Mouse (Mus musculus) gastrocnemius, adult 2 months (tissue): ENCODE results near the gene Ccnd1. TPM values are rescaled to one million over a fixed set of nuclear protein-coding genes. Genes with fewer than 3 reads are reported as not detected.

Source experiments
- DNase-seq: peaks from one replicate; pipeline ENCODE4 v3.0.0; 2022
- H3K27ac ChIP-seq: fragments of 200-600 bp; 2 replicates; pipeline ENCODE4 v1.8.1; 2022; ENCODE audit warnings: mild to moderate bottlenecking
- H3K4me3 ChIP-seq: fragments of 200-600 bp; 2 replicates; pipeline ENCODE4 v1.8.1; 2022; ENCODE audit warnings: mild to moderate bottlenecking, moderate library complexity
- CTCF ChIP-seq: fragments of 200-600 bp; IDR thresholded peaks from 2 replicates; pipeline ENCODE4 v1.8.1; 2022; ENCODE audit warnings: antibody characterized with exemption, mild to moderate bottlenecking, moderate library complexity
- intact Hi-C: fragments of 180-260 bp; cut with DNase I; formaldehyde crosslinking; loops from one replicate; pipeline ENCODE4 v1.15.1; 2025
- total RNA-seq, 2 experiments: library from RNA; stranded (reverse); gene quantifications; 2 replicates each; pipeline ENCODE4 v1.2.3; 2021

The Ccnd1 gene
- total RNA-seq, 2 experiments from 2014 or later, result 1.6 to 5.2 TPM

- Histone ChIP-seq H3K27ac (no peak overlapping the region), H3K4me3 (no peak overlapping the region)
- DNase-seq, result no peak
- intact Hi-C loops, result loop anchor here (5.0 kb wide), 1 partner anchor 256 kb away; no protein-coding TSS in a partner anchor
- no peak for TF ChIP-seq CTCF
These were observed 3.3 kb downstream of the Ccnd1 start for GRCm38 (mm10) chr7:144936311-144936880.

- intact Hi-C loops, result loop anchor here (5.0 kb wide), 1 partner anchor 257 kb away; no protein-coding TSS in a partner anchor
These were observed 4.2 kb downstream of the Ccnd1 start for GRCm38 (mm10) chr7:144935563-144935962.

GRCm38 (mm10) chr7:144934901-144935300 lies 4.8 kb downstream of the Ccnd1 start:
- intact Hi-C loops, result loop anchor here (5.0 kb wide), 1 partner anchor 257 kb away; no protein-coding TSS in a partner anchor
- TF ChIP-seq CTCF, result no peak
- H3K4me3 ChIP-seq, result no peak overlapping the region
- peak overlapping the region; percentile 25; the same call in 1 of the 2 replicates for H3K27ac ChIP-seq
- peak; percentile 73 for DNase-seq

More at GRCm38 (mm10) chr7:144935563-144935962, 4.2 kb downstream of the Ccnd1 start:
- Histone ChIP-seq H3K4me3 (no peak overlapping the region), H3K27ac (no peak overlapping the region)
- peak; percentile 30 for DNase-seq
- TF ChIP-seq CTCF, result peak; percentile 45

- no peak overlapping the region for H3K27ac ChIP-seq
- intact Hi-C loops, result no loop called here
- H3K4me3 ChIP-seq, result no peak overlapping the region
- no peak for TF ChIP-seq CTCF
- DNase-seq, result no peak
These were observed 5.9 kb downstream of the Ccnd1 start for GRCm38 (mm10) chr7:144933796-144934195.

DNA sequence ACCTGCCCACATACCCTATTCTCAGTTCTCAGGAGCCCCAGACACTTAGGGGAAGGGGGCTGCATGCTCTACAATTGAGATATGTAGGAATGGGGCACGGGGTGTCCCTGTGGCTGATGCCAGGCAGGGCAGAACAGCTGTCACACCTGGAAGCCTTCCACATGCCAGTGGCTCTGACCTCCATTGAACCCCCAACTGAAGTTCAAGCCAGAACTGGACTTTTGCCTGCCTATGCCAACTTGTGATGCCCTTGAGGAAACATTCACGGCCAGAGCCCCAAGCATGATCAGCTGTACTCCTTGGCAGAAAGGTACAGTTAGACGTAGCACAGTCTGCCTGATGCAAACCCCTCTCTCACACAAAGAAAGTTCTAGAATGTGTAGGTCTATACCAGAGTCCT lies 6.4 kb downstream of the Ccnd1 start:
- TF ChIP-seq CTCF, result no peak
- intact Hi-C loops, result no loop called here
- DNase-seq, result peak; percentile 59
- Histone ChIP-seq H3K4me3 (no peak overlapping the region), H3K27ac (no peak overlapping the region)

DNA sequence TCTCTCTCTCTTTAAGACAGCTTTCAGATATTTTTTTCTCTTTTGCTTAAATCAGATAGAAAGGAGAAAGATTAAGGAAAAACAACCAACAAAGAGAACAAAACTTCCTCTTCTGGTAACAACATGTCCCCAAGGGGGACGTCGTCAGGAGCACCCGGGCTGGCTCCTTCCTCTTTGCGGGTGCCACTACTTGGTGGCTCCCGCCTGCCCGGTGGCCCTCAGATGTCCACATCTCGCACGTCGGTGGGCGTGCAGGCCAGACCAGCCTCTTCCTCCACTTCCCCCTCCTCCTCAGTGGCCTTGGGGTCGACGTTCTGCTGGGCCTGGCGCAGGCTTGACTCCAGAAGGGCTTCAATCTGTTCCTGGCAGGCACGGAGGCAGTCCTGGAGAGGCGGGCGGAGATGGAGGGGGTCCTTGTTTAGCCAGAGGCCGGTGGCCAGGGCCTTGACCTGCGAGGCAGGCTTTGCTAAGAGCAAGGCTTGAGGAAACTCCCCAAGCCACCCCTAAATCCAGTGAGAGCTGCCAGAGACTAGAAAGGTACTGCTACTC lies 7.3 kb downstream of the Ccnd1 start:
- peak; percentile 31 for DNase-seq
- no peak for TF ChIP-seq CTCF
- Histone ChIP-seq H3K4me3 (no peak overlapping the region), H3K27ac (peak overlapping the region; percentile 31)
- intact Hi-C loops, result no loop called here

- intact Hi-C loops, result no loop called here
- no peak overlapping the region for H3K27ac ChIP-seq
- peak; percentile 61 for TF ChIP-seq CTCF
These were observed 7.9 kb downstream of the Ccnd1 start for GRCm38 (mm10) chr7:144931778-144932177.

DNA sequence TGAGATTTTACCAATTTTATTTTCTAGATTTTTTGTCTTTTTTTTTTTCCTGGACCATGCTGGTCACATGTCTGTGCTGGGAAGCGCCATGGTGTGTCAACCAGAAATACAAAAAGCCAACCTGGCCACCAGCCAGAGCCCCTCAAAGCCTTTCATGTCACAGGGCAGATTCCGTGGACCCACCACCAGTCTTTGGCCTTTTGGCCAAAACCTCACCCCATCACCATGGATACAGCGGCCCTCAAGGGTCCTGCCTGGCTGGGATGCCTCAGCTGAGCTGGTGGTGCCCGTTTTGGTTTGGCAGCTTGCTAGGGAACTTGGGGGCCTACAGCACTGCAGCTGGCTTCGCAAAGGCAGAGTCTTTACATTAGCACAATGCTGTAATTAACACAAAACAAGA lies 9.8 kb downstream of the Ccnd1 start:
- Histone ChIP-seq H3K4me3 (no peak overlapping the region), H3K27ac (no peak overlapping the region)
- intact Hi-C loops, result no loop called here
- no peak for TF ChIP-seq CTCF
- DNase-seq, result no peak

More at GRCm38 (mm10) chr7:144931778-144932177, 7.9 kb downstream of the Ccnd1 start:
- peak; percentile 44 for DNase-seq
- H3K4me3 ChIP-seq, result no peak overlapping the region

GRCm38 (mm10) chr7:144929506-144929905 lies 10.2 kb downstream of the Ccnd1 start:
- intact Hi-C loops, result no loop called here
- no peak overlapping the region for H3K4me3 ChIP-seq
- DNase-seq, result no peak
- no peak overlapping the region for H3K27ac ChIP-seq
- TF ChIP-seq CTCF, result no peak

DNA sequence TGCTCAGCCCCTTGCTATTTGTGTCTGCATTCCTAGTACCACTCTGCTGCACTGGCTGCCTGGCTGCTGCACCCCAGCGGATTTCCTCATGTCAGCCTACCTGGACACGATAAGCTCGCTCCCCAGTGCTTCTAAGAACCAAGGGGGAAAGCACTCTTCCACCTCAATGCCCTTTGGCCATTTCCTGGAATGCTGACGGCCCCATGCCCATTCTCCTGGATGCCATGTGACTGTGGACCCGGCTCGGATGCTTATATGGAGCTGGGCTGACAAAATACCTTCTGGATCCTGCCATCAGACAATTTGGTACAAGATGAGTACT lies 10.9 kb downstream of the Ccnd1 start:
- no peak for DNase-seq
- intact Hi-C loops, result no loop called here
- Histone ChIP-seq H3K27ac (no peak overlapping the region), H3K4me3 (no peak overlapping the region)
- TF ChIP-seq CTCF, result no peak

- no peak for TF ChIP-seq CTCF
- Histone ChIP-seq H3K4me3 (no peak overlapping the region), H3K27ac (peak overlapping the region; percentile 57)
- DNase-seq, result no peak
- intact Hi-C loops, result no loop called here
These were observed 11.5 kb downstream of the Ccnd1 start for GRCm38 (mm10) chr7:144928009-144928888.

DNA sequence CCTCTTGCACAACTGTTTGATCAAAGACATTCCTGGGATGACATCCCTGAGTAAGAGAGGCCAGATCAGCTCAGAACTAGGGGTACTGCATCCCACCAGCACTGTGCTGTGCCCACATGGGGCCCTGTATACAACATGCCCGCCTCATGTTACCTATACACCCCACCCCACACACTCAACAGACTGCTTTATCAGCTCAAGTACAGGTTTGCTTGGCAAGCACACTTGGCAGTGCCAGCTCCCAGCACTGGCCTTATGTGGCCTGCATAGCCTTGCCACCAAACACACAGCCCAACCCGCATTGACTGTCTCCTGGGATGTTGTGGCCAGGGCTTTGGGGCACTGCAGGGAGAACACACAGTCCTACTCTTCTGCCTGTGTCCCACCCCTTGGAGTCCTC lies 12.1 kb downstream of the Ccnd1 start:
- TF ChIP-seq CTCF, result no peak
- H3K4me3 ChIP-seq, result no peak overlapping the region
- intact Hi-C loops, result no loop called here
- H3K27ac ChIP-seq, result peak overlapping the region; percentile 57
- DNase-seq, result peak; percentile 62

DNA sequence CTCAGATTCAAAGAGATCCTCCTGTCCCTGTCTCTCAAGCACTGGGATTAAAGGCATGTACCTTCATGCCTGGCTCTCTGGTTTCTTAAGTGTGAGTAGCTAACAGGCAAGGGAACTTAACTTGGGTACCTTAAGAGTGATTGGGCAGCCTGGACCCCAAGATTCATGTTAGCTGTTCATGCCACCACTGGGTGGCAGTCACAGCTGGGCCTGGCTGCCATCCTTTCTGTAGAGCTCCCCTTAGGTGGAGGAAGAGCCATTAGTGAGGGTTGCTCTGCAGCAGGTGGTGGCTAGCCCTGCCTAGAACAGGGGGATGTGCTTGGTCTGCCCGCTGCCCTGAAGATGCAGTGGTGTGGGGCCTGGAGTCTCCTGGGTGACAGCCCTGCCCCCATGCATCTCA lies 20.9 kb downstream of the Ccnd1 start:
- peak; percentile 7; the same call in 1 of the 2 replicates for TF ChIP-seq CTCF
- intact Hi-C loops, result no loop called here
- Histone ChIP-seq H3K4me3 (no peak overlapping the region), H3K27ac (no peak overlapping the region)
- no peak for DNase-seq
